Mouse (Mus musculus): ENCODE measurements around the gene Fbxo47. TPM values are rescaled to one million over a fixed set of nuclear protein-coding genes. Genes with fewer than 3 reads are reported as not detected.
"Not testable (repeated sequence)": the region's sequence is repeated elsewhere in the genome, so short reads cannot be mapped to it uniquely, and the experiment has no call there.

Gene Fbxo47
- polyA plus RNA-seq, 1 experiment from 2014 or later = 0.84 TPM

GRCm38 (mm10) chr11:97840135-97840490 lies 43.8 kb downstream of the Fbxo47 start:
- H3K9ac ChIP-seq = peak overlapping the region; percentile 69; the same call in 1 of the 2 replicates
- H3K4me2 ChIP-seq = peak overlapping the region; percentile 59
- H3K27me3 ChIP-seq = no peaks in the 10 kb centered on the region
- peaks cover 34% of the 10 kb centered on the region for H3K36me3 ChIP-seq
- 64% methylated on average over 2 of the region's 2 CpGs for WGBS
- peak overlapping the region; percentile 50 for H3K4me3 ChIP-seq
- H3K4me1 ChIP-seq = peaks cover 16% of the 10 kb centered on the region; the same call in 1 of the 2 replicates
- no peak for ATAC-seq (ENCODE audit: insufficient number of reproducible peaks, insufficient read depth, low FRiP score, low TSS enrichment, low read depth)
- no peaks in the 10 kb centered on the region for H3K9me3 ChIP-seq
- H3K27ac ChIP-seq = peak overlapping the region; percentile 85

- peak overlapping the region; percentile 52 for H3K27ac ChIP-seq
- H3K27me3 ChIP-seq = no peaks in the 10 kb centered on the region
- peaks cover 39% of the 10 kb centered on the region for H3K36me3 ChIP-seq
- no peak overlapping the region for H3K4me3 ChIP-seq
- WGBS = 47% methylated on average over 11 of the region's 11 CpGs
- H3K9ac ChIP-seq = peak overlapping the region; percentile 32; the same call in 1 of the 2 replicates
- peaks cover 16% of the 10 kb centered on the region; the same call in 1 of the 2 replicates for H3K4me1 ChIP-seq
- no peak for ATAC-seq (ENCODE audit: insufficient number of reproducible peaks, insufficient read depth, low FRiP score, low TSS enrichment, low read depth)
- no peaks in the 10 kb centered on the region for H3K9me3 ChIP-seq
- peak overlapping the region; percentile 14 for H3K4me2 ChIP-seq
Measured at GRCm38 (mm10) chr11:97839441-97840134, 44.4 kb downstream of the Fbxo47 start.

- Histone ChIP-seq H3K9ac (peak overlapping the region; percentile 32; the same call in 1 of the 2 replicates), H3K4me2 (peak overlapping the region; percentile 14), H3K27me3 (no peaks in the 10 kb centered on the region), H3K27ac (peak overlapping the region; percentile 52), H3K36me3 (peaks cover 46% of the 10 kb centered on the region), H3K4me3 (no peak overlapping the region), H3K9me3 (no peaks in the 10 kb centered on the region), H3K4me1 (peaks cover 16% of the 10 kb centered on the region; the same call in 1 of the 2 replicates)
- WGBS = 33% methylated on average over 10 of the region's 10 CpGs
- no peak for ATAC-seq (ENCODE audit: insufficient number of reproducible peaks, insufficient read depth, low FRiP score, low TSS enrichment, low read depth)
Measured at GRCm38 (mm10) chr11:97838779-97839440, 45.0 kb downstream of the Fbxo47 start.

- H3K9me3 ChIP-seq = no peaks in the 10 kb centered on the region
- 81% methylated on average over 7 of the region's 7 CpGs for WGBS
- no peaks in the 10 kb centered on the region for H3K27me3 ChIP-seq
- ATAC-seq (ENCODE audit: insufficient number of reproducible peaks, insufficient read depth, low FRiP score, low TSS enrichment, low read depth) = no peak
- no peak overlapping the region for H3K4me3 ChIP-seq
- no peak overlapping the region for H3K27ac ChIP-seq
- H3K4me2 ChIP-seq = no peak overlapping the region
- no peak overlapping the region for H3K9ac ChIP-seq
- peaks cover 16% of the 10 kb centered on the region; the same call in 1 of the 2 replicates for H3K4me1 ChIP-seq
- peaks cover 57% of the 10 kb centered on the region for H3K36me3 ChIP-seq
Measured at GRCm38 (mm10) chr11:97837641-97838149, 46.3 kb downstream of the Fbxo47 start.

GRCm38 (mm10) chr11:97837051-97837450 lies 46.9 kb downstream of the Fbxo47 start:
- WGBS = 80% methylated on average over 9 of the region's 9 CpGs
- not testable (repeated sequence) for H3K27ac ChIP-seq

DNA sequence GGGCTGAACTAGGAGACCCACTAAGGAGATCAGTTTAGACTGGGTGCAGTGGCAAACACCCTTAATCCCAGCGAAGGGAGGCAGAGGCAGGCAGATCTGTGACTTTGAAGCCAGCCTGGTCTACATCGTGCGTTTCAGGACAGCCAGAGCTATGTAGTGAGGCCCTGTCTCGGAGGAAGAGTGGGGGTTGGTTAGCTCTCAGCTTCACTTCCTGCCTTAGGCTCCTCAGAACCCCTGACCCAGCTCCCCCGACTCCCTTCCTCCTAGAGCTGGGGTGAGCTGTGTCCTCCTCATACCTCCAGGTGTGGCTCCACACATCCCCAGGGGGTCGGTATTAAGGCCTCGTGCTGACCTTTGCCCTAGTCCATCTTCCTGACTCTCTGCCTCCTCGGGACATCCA lies 47.4 kb downstream of the Fbxo47 start:
- Histone ChIP-seq H3K4me2 (no peak overlapping the region), H3K9me3 (no peaks in the 10 kb centered on the region), H3K27ac (no peak overlapping the region), H3K9ac (no peak overlapping the region), H3K4me1 (peaks cover 7% of the 10 kb centered on the region; the same call in 1 of the 2 replicates), H3K4me3 (no peak overlapping the region), H3K27me3 (no peaks in the 10 kb centered on the region), H3K36me3 (peaks cover 68% of the 10 kb centered on the region)
- WGBS = 58% methylated on average over 8 of the region's 8 CpGs
- no peak for ATAC-seq (ENCODE audit: insufficient number of reproducible peaks, insufficient read depth, low FRiP score, low TSS enrichment, low read depth)

More at GRCm38 (mm10) chr11:97837051-97837450, 46.9 kb downstream of the Fbxo47 start:
- H3K27me3 ChIP-seq; ATAC-seq (ENCODE audit: insufficient number of reproducible peaks, insufficient read depth, low FRiP score, low TSS enrichment, low read depth); H3K9ac ChIP-seq; H3K9me3 ChIP-seq; H3K4me2 ChIP-seq; H3K4me3 ChIP-seq: not testable (repeated sequence)
- H3K4me1 ChIP-seq = peaks cover 11% of the 10 kb centered on the region; the same call in 1 of the 2 replicates
- H3K36me3 ChIP-seq = peaks cover 63% of the 10 kb centered on the region

DNA sequence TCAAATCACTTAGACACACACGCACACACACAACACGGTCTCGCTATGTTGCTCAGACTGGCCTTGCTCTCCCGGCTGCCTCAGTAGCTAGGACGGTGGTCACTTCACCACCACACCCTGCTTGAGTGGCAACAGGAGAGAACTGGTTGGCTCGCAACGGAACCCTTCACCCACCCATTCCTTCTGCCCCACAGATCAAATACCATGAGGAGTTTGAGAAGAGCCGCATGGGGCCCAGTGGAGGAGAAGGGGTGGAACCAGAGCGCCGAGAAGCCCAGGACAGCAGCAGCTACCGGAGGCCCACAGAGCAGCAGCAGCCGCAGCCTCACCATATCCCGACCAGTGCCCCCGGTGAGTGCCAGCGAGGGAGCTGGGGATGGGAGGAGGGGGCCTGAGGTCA lies 50.6 kb downstream of the Fbxo47 start:
- no peak overlapping the region for H3K27ac ChIP-seq
- H3K9ac ChIP-seq = no peak overlapping the region
- WGBS = 82% methylated on average over 15 of the region's 15 CpGs
- H3K9me3 ChIP-seq = no peaks in the 10 kb centered on the region
- H3K4me1 ChIP-seq = no peaks in the 10 kb centered on the region
- peaks cover 89% of the 10 kb centered on the region for H3K36me3 ChIP-seq
- H3K27me3 ChIP-seq = no peaks in the 10 kb centered on the region
- no peak overlapping the region for H3K4me2 ChIP-seq
- no peak for ATAC-seq (ENCODE audit: insufficient number of reproducible peaks, insufficient read depth, low FRiP score, low TSS enrichment, low read depth)
- no peak overlapping the region for H3K4me3 ChIP-seq

DNA sequence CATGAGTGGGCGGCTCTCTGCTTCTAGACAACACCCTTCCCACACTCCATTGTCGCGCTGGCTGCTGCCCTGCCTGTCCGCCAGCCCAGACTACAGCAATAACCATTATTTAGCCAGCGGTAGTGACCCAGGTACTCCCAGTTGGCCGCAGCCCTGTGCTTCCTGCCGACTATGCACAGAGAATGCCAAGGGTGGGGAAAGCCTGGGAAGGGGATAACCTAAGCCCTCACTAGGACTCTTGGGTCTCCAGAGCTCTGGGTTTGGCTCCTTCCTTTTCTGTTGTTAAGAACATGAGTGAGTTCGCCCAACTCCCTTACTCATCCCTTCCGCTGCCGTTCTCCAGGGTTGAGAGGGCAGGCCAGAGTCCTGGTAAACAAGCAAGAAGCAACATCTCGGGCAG lies 52.0 kb downstream of the Fbxo47 start:
- Histone ChIP-seq H3K4me1 (no peaks in the 10 kb centered on the region), H3K9me3 (no peaks in the 10 kb centered on the region), H3K9ac (no peak overlapping the region), H3K27me3 (no peaks in the 10 kb centered on the region), H3K4me3 (no peak overlapping the region), H3K36me3 (peaks cover 90% of the 10 kb centered on the region), H3K4me2 (no peak overlapping the region), H3K27ac (no peak overlapping the region)
- ATAC-seq (ENCODE audit: insufficient number of reproducible peaks, insufficient read depth, low FRiP score, low TSS enrichment, low read depth) = no peak
- 87% methylated on average over 11 of the region's 11 CpGs for WGBS

DNA sequence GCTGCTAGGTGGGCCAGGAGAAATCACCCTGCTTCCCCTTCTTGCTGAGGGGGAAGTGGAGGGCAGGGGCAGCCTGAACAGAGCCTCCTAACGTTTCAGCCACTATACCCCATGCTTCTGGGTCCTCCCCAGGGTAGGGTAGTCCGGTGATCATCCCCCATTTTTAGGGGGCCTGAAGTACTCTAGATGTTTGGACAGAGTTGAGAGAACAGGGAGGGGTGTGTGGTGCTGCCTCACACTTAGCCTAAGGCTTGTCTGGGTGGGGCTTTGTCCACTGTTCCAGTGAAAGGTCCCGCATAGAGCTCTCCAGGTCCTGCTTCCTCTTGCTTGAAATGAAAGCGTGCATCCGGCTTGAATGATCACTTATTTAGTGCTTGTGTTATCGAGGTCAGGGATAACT lies 53.5 kb downstream of the Fbxo47 start:
- Histone ChIP-seq H3K4me3 (no peak overlapping the region), H3K9ac (0 out of 2 replicates have a peak overlapping the region, but pooled peaks have one; percentile 21), H3K4me1 (no peaks in the 10 kb centered on the region), H3K4me2 (no peak overlapping the region), H3K27me3 (no peaks in the 10 kb centered on the region), H3K27ac (no peak overlapping the region), H3K9me3 (no peaks in the 10 kb centered on the region), H3K36me3 (peaks cover 90% of the 10 kb centered on the region)
- 86% methylated on average over 6 of the region's 6 CpGs for WGBS
- no peak for ATAC-seq (ENCODE audit: insufficient number of reproducible peaks, insufficient read depth, low FRiP score, low TSS enrichment, low read depth)

GRCm38 (mm10) chr11:97829913-97830476 lies 54.0 kb downstream of the Fbxo47 start:
- Histone ChIP-seq H3K27me3 (no peaks in the 10 kb centered on the region), H3K9me3 (no peaks in the 10 kb centered on the region), H3K4me1 (no peaks in the 10 kb centered on the region), H3K27ac (no peak overlapping the region), H3K36me3 (peaks cover 90% of the 10 kb centered on the region), H3K4me3 (no peak overlapping the region), H3K4me2 (no peak overlapping the region), H3K9ac (0 out of 2 replicates have a peak overlapping the region, but pooled peaks have one; percentile 21)
- no peak for ATAC-seq (ENCODE audit: insufficient number of reproducible peaks, insufficient read depth, low FRiP score, low TSS enrichment, low read depth)
- 78% methylated on average over 12 of the region's 12 CpGs for WGBS

DNA sequence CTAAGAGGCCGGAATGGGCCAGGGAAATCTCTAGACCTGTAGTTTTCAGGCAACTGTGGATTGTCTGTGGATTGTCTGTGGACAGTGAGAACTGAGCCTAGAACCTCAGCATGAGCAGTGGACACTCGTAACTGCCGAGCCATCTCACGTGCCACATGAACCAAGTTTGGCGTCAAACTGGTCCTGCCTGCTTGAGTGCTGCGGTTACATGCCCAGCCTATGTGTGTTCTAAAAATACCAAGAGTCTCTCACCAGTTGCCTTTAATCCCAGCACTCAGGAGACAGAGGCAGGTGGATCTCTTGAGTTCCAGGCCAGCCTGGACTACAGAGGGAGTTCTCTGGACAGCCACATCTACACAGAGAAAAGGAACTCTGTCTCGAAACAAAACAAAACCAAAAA lies 54.6 kb downstream of the Fbxo47 start:
- Histone ChIP-seq H3K4me3 (no peak overlapping the region), H3K27ac (no peak overlapping the region), H3K27me3 (no peaks in the 10 kb centered on the region), H3K9me3 (no peaks in the 10 kb centered on the region), H3K36me3 (peaks cover 90% of the 10 kb centered on the region), H3K9ac (no peak overlapping the region), H3K4me2 (no peak overlapping the region), H3K4me1 (no peaks in the 10 kb centered on the region)
- no peak for ATAC-seq (ENCODE audit: insufficient number of reproducible peaks, insufficient read depth, low FRiP score, low TSS enrichment, low read depth)
- 91% methylated on average over 7 of the region's 7 CpGs for WGBS
